Comparison of ENCODE assay signal across 20 mouse cellular contexts in genomic region chr17:73881295-73881694, GRCm38 (mm10).
A peak's percentile ranks its signal among the peaks of the same experiment; 100 is the strongest.
DNase-seq lines count a peak whose midpoint lies in the region; ATAC-seq and TF ChIP-seq lines count a peak whose summit lies in the region.
"Had no signal": no experiment of that assay in that cellular context is flagged by ENCODE, and none has a peak within 500 bp of the region (broad histone marks: within the 10 kb centered on the region; RNA-seq: fewer than 3 reads in every experiment).

No protein-coding gene starts in this region.

- no peak for TF ChIP-seq EP300 in liver, embryonic 14.5 days (IDR thresholded peaks at IDR 0.05; ENCODE audit: low read depth)

- peak; percentile 45 for DNase-seq in kidney, adult 11 months
- DNase-seq in kidney, postnatal 4 days: no peak
- no peak for DNase-seq in liver, embryonic 11.5 days (ENCODE audit: low spot score)
- no peak for DNase-seq in liver, embryonic 14.5 days (ENCODE audit: low read depth in 3 of 3, low spot score in 3 of 3)
- DNase-seq in ovary, postnatal 10 days (ENCODE audit: low spot score): no peak
- DNase-seq in ovary, postnatal 36 days (ENCODE audit: low spot score): no peak
- DNase-seq: adrenal gland, postnatal 25 days; gastrocnemius, postnatal 25 days; heart, adult 18-20 months; heart, postnatal 36 days; lung, embryonic 14.5 days; midbrain, embryonic 14.5 days; retina, postnatal 1 day; right cerebral cortex, postnatal 25 days; thymus, postnatal 25 days had no signal

- WGBS in liver, embryonic 12.5 days (ENCODE audit: insufficient replicate concordance): 26% methylated on average over 6 of the region's 6 CpGs
- 33% methylated on average over 6 of the region's 6 CpGs for WGBS in liver, embryonic 11.5 days
- 11% methylated on average over 6 of the region's 6 CpGs for WGBS in liver, embryonic 14.5 days (ENCODE audit: insufficient replicate concordance)

- H3K9ac ChIP-seq in liver, embryonic 12.5 days: no peak overlapping the region
- H3K9ac ChIP-seq in liver, embryonic 11.5 days (ENCODE audit: low read depth, low read length): no peak overlapping the region
- no peak overlapping the region for H3K9ac ChIP-seq in liver, embryonic 14.5 days (replicated peaks)
- H3K9ac ChIP-seq: heart, embryonic 13.5 days; hindbrain, embryonic 13.5 days; limb, embryonic 13.5 days; lung, embryonic 14.5 days had no signal

- ATAC-seq in liver, embryonic 12.5 days: 0 out of 2 replicates have a peak, but pooled peaks have one; percentile 27
- no peak for ATAC-seq in liver, embryonic 11.5 days (replicated peaks; ENCODE audit: low FRiP score)
- ATAC-seq in liver, embryonic 14.5 days (ENCODE audit: insufficient read depth): 0 out of 2 replicates have a peak, but pooled peaks have one; percentile 6

- no peaks in the 10 kb centered on the region for H3K27me3 ChIP-seq in liver, embryonic 12.5 days (replicated peaks)
- no peaks in the 10 kb centered on the region for H3K27me3 ChIP-seq in liver, embryonic 11.5 days (replicated peaks; ENCODE audit: control insufficient read depth, insufficient read depth, low read length)
- H3K27me3 ChIP-seq in liver, embryonic 14.5 days (ENCODE audit: control insufficient read depth, insufficient read depth, low read length): no peaks in the 10 kb centered on the region
- H3K27me3 ChIP-seq: heart, embryonic 13.5 days had no signal

- no peaks in the 10 kb centered on the region for H3K4me1 ChIP-seq in liver, embryonic 12.5 days
- no peaks in the 10 kb centered on the region; the same call in 1 of the 2 replicates for H3K4me1 ChIP-seq in liver, embryonic 11.5 days (replicated peaks; ENCODE audit: control insufficient read depth, insufficient read depth, low read length)
- H3K4me1 ChIP-seq in liver, embryonic 14.5 days (replicated peaks; ENCODE audit: control insufficient read depth in 2 of 2, insufficient read depth in 2 of 2, low read length in 1 of 2): no peaks in the 10 kb centered on the region
- H3K4me1 ChIP-seq: hindbrain, embryonic 13.5 days; limb, embryonic 13.5 days had no signal

- no peak overlapping the region for H3K27ac ChIP-seq in liver, embryonic 12.5 days
- no peak overlapping the region for H3K27ac ChIP-seq in liver, embryonic 11.5 days (ENCODE audit: low read depth, low read length)
- H3K27ac ChIP-seq in liver, embryonic 14.5 days: no peak overlapping the region
- H3K27ac ChIP-seq: heart, embryonic 13.5 days; hindbrain, embryonic 13.5 days; kidney, postnatal 0 days; limb, embryonic 13.5 days had no signal

- no peaks in the 10 kb centered on the region for H3K36me3 ChIP-seq in liver, embryonic 12.5 days
- no peaks in the 10 kb centered on the region for H3K36me3 ChIP-seq in liver, embryonic 11.5 days (ENCODE audit: control insufficient read depth, insufficient read depth, low read length)
- no peaks in the 10 kb centered on the region for H3K36me3 ChIP-seq in liver, embryonic 14.5 days (replicated peaks; ENCODE audit: control insufficient read depth, insufficient read depth, low read depth)
- H3K36me3 ChIP-seq: heart, embryonic 13.5 days; hindbrain, embryonic 13.5 days; limb, embryonic 13.5 days had no signal

- no peak overlapping the region for H3K4me3 ChIP-seq in liver, embryonic 12.5 days
- H3K4me3 ChIP-seq in liver, embryonic 11.5 days (ENCODE audit: low read depth, low read length): no peak overlapping the region
- H3K4me3 ChIP-seq in liver, embryonic 14.5 days (ENCODE audit: insufficient read depth in 1 of 2, low read depth in 2 of 2, low read length in 2 of 2): no peak overlapping the region
- H3K4me3 ChIP-seq: heart, embryonic 13.5 days; hindbrain, embryonic 13.5 days; limb, embryonic 13.5 days had no signal

- H3K9me3 ChIP-seq in liver, embryonic 12.5 days (replicated peaks): no peaks in the 10 kb centered on the region
- no peaks in the 10 kb centered on the region for H3K9me3 ChIP-seq in liver, embryonic 11.5 days (ENCODE audit: control insufficient read depth, low read length)
- no peaks in the 10 kb centered on the region for H3K9me3 ChIP-seq in liver, embryonic 14.5 days (ENCODE audit: control insufficient read depth, low read length)
- H3K9me3 ChIP-seq: heart, embryonic 13.5 days; hindbrain, embryonic 13.5 days; limb, embryonic 13.5 days had no signal

- TF ChIP-seq CTCF in liver, embryonic 14.5 days (IDR thresholded peaks at IDR 0.05; ENCODE audit: low read depth): no peak

- H3K4me2 ChIP-seq in liver, embryonic 12.5 days: no peak overlapping the region
- no peak overlapping the region for H3K4me2 ChIP-seq in liver, embryonic 11.5 days
- no peak overlapping the region for H3K4me2 ChIP-seq in liver, embryonic 14.5 days (ENCODE audit: low read depth)
- H3K4me2 ChIP-seq: hindbrain, embryonic 13.5 days; limb, embryonic 13.5 days; lung, embryonic 14.5 days had no signal
